Mouse (Mus musculus) adrenal gland, adult 2 months (tissue): ENCODE results near the gene Disc1. TPM values are rescaled to one million over a fixed set of nuclear protein-coding genes. Genes with fewer than 3 reads are reported as not detected.

ENCODE experiments used
- DNase-seq: peaks from one replicate; pipeline ENCODE4 v3.0.0; 2021
- long read RNA-seq: library from polyadenylated mRNA; stranded (forward); transcript quantifications from one replicate; pipeline ENCODE4 v2.0.0, GENCODE M21; 2021
- polyA plus RNA-seq: library from polyadenylated mRNA; depleted of rRNA; stranded (reverse); fragments of >200 nt; gene quantifications from 2 replicates; pipeline ENCODE4 v1.2.3, GENCODE M21; 2012; rRNA removed
- total RNA-seq, 2 experiments: library from RNA; stranded (reverse); gene quantifications; 2 replicates each; pipeline ENCODE4 v1.2.3; 2021

The Disc1 gene
- total RNA-seq (1 to 10 TPM; 1.2 to 1.8 TPM), polyA plus RNA-seq (0.79 and 1.1 TPM in 2 replicates)
- long read RNA-seq: 0 reads

DNA sequence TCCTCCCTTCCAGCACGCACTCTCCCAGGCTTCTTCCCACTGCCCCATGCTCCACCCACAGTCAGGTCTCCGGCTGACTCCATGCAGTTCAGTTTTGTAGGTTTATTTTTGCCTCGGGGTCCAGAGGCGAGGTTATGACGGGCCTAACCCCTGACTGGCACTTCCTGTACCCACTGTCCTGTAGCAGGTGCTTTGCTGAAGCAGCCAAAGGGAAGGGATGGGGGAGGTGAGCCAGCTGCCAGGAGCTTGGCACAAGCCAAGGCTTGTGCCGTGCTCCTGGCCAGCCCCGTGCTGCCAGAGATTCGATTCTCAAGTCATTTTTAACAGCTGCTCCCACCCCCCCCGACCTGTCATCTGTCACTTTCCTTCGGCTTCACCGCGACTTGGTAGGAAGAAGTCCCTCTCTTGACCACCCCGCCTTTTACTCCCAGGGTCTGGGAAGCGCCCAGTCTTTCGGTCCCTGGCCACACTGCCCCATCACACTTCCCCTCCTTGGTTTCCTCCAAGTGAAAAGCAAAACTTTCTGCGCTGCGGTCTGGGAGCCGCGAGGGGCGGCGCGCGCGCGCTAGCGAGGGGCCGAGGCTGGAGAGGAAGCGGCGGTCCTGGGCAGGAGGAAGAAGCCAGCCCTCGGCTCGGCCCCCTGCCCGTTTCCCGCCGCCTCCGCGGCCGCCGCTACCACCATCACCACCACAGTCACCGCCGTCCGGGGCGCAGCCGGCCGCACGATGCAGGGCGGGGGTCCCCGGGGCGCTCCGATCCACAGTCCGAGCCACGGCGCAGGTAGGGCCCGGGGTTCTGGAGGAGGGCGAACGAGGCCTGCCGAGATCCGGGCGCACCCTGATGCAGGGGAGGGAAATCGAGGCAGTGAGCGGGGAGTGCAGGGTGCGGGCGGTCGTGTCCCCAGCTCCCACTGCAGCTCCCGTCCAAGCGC, at the start of gene Disc1:
Disc1 (plus strand) TSS at position 691 of the 931 bp plus-strand sequence.
- peak; percentile 55 for DNase-seq

GRCm38 (mm10) chr8:125012695-125013627, 41.0 kb upstream of the Disc1 start, which contains the start of gene Tsnax:
TSS of gene Tsnax (plus strand) at chr8:125012997.
- peak; percentile 95 for DNase-seq

DNA sequence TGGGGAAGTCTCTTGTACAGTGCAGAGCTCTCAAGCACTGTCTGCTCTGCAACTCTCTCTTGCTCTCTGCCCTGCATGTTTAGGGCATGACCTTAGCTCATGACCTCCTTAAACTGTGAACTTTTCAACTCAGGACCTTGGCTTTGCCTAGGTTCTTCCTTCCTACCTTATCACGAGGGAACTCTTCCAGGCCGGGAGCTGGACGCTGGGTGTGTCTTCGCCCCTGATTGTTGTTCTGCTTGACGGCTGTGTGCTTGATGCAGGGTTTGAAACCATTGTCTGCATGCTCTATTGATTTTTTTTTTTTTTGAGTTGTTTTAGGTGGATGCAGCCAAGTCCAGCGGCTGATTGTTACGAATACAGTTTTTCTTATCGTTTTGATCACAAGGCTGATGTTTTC, 29.9 kb upstream of the Disc1 start:
- no peak for DNase-seq

GRCm38 (mm10) chr8:125027211-125027610, 26.8 kb upstream of the Disc1 start:
- DNase-seq: no peak

DNA sequence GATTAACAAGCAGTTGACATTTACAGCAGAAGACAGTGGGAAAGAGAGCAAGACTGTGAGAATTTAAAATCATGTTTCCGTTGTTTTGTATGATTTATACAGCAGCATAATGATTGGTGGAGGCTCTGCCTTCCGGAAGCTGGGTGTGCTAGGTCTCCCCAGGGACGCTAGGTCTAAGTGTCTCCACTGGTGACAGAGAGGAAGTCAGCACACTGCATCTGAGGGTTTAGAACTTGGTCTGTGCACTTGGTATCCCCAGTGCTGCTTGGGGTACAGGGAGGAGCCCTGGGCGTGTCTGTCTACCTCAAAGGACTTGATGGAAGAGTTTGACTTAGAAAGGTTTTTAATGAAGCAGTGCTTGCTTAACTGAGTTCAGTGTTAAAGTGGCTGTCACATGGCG, 25.2 kb upstream of the Disc1 start:
- no peak for DNase-seq

DNA sequence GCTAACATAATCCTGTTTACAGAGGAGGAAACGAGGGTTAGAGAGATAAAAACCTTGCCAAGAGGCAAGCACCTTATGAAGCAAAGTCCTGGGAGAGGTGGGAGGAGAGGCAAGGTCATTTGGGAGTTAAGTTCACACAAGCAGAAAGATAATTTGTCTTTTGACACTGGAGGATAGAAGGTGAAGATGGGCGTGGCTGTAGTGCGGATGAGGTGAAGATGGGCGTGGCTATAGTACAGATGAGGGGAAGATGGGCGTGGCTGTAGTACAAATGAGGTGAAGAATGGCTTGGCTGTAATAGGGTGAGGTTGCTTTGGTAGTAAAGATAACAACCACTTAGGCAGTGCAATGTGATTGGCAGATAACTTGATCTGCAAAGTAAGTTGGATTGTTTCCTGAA, 22.7 kb upstream of the Disc1 start:
- DNase-seq: no peak

DNA sequence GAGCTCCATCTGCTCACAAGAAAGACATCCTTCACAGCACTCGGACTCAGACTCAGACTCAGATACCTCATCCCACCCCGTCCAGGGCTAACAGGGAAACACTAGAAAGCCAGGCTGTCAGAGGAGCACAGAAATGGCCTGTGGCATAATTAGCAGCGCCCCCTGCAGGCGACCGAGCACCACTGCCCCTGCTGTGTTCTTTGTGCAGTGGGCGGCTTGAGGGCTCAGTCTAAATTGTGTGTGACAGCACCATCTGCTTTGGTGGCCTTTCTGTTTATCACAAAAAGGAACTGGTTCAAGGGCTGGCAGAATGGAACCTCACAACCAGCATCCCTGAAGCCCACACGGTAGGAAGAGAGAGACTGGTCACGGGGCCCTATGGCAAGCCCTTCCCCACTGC, 19.3 kb upstream of the Disc1 start:
- peak; percentile 57 for DNase-seq

DNA sequence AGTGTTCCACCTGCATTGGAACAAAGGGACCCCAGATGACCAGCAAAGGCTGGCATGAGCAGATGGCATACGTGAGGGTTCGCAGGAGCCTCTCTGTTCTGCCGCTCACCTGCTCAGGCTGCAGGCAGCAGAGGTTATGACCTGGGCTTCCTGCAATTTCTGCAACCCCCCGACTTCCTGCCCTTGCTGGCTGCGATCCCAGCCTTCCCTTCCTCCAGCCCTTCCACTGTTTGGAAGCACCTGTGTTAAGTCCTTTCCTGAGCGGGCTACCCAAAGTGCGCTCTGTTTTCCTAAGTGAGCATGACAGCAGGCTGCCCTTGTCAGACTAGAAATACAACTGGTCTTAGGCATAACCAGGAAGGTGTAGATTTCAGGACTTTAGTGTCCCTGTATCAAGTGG, 16.9 kb upstream of the Disc1 start:
- no peak for DNase-seq

DNA sequence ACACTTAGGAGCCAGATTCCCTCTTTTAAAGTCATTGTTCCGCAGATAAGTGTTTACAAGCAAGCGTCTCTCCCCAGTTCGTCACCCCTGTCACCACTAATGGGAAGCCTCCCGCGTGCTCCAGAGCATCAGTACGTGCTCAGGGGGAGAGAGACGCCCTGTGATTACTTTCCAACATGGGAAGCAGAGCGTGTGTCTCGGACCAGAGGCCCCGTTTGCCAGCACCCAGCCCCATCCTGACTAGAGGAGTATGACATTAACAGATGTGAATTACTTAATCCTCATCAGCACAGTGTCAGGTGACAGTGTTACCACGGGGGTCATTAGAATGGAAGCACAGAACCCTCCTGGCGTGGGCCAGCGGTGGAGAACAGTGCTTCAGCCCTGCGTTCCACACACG, 15.3 kb upstream of the Disc1 start:
- no peak for DNase-seq

GRCm38 (mm10) chr8:125040587-125041375, 13.2 kb upstream of the Disc1 start:
- no peak for DNase-seq

GRCm38 (mm10) chr8:125041496-125041895, 12.5 kb upstream of the Disc1 start:
- peak; percentile 24 for DNase-seq

DNA sequence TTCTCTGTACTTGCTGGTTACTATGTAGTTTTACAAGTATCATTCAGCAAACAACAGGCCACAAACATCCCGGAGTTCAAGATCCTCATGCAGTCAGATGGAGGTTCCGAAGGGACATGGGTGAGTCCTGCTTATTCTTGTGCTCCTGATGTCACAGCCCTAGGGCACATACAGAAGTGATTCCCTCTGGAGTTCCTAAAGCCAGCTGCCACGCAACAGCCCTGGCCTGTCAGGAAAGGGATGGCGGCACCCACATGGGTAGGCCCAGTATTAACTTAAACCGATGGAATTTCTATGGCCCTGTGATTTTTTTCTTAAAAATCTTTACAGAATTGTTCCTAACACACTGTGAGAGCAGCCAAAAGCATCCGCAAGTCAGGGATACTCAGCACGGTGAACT, 10.6 kb upstream of the Disc1 start:
- DNase-seq: no peak

GRCm38 (mm10) chr8:125043935-125044334, 10.1 kb upstream of the Disc1 start:
- DNase-seq: no peak

DNA sequence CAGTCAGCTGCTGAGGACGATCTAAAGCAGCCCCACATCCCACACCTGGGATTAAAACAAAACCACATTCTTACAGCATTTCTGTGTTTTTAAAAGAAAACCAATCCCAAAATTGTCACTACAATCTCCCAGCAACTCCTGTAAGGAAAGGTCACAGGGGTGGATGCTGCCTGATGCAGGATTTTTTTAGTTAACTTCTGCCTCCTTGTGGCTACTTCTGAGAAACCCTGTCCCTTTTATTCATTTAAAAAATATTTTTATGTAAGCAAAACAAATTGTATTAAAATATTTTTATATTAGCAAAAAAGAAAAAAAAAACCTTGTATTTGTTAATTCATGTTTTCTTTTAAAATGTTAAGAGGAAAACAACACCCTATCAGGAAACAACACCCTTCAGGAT, 8.2 kb upstream of the Disc1 start:
- no peak for DNase-seq

DNA sequence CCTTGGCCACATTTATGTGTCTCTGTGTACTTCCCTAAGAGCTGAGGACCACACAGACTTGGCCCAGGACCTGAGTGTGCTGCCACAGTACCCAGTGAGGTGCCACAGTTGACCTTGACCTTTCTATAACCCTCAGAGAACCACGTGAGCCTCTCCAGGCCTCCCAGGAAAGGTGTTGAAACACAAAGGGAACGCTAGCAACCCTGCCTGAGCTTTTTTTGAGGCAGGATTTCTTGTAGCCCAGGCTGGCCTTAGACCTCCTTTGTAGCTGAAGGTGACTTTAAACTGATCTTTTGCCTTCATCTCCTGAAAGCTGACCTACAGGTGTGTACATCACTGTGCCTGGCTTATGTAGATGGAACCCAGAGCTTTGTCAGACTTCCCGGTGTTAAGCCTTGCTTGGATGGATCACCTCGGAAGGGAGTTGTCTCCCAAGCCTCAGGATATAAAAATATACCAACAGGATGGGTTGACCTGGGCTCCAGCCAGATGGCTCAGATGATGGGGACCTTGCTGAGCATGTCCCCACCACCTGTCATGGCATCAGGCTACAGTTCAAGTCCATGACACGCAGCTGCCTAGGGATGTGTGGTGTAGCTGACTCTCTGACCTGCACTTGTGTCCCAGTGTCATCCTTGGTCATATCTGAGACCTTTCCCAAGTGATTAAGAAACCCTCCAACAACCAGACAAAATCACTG, 4.8 kb upstream of the Disc1 start:
- no peak for DNase-seq

GRCm38 (mm10) chr8:125049826-125050225, 4.2 kb upstream of the Disc1 start:
- DNase-seq: no peak

DNA sequence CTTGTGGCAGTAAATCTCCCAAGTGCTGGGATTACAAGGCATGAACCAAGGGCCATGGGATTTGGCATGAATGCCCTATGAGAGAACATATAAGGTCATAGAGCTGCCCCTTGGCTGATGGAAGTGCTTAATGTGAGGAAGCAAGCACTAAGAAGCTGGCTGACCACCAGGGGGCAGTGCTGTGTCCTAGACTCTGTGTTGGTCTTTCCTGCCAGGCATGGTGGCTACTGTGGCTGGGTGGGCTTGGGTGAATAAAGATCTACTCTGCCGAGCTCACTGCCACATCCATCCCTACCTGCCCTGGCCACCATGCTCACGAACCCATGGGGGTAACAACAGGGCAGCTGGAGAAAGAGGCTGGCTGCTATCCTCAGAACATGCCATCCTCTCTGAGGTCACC, 2.0 kb upstream of the Disc1 start:
- DNase-seq: peak; percentile 63

DNA sequence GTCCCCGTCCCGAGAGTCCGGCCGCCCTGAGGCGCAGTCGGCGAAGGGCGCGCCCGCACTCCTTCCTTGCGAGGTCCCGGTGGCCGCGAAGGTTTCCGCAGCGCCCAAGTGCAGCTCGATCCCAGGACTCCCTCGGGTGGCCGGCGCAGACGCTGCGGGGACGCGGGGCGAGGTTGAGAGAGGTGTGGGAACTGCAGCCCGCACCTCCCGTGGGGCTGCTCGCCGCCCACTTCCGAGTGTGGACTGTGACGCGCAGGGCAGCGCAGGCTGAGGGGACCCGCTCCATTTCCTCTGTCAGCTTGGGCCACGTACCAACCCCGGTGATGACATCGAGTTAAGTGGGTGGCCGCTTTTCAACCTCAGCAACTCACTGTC, 428 bp downstream of the Disc1 start:
- peak; percentile 81 for DNase-seq

DNA sequence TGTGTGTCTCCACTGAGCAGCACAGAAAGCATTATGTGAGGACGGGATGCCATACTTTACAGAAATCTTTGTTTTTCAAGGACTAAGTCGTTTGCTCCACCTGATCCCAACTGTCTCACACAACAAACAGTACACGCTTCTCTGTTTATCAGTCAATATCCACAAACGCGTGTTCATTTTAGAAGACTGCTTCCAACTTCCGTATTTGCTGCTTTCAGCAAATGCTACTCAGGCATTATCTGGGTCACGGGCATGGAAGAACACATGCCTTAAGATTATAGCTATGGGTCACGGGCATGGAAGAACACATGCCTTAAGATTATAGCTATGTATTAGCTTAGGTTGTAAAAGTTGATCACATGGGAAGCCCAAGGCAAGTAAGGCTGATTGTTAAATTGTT, 6.9 kb downstream of the Disc1 start:
- no peak for DNase-seq

DNA sequence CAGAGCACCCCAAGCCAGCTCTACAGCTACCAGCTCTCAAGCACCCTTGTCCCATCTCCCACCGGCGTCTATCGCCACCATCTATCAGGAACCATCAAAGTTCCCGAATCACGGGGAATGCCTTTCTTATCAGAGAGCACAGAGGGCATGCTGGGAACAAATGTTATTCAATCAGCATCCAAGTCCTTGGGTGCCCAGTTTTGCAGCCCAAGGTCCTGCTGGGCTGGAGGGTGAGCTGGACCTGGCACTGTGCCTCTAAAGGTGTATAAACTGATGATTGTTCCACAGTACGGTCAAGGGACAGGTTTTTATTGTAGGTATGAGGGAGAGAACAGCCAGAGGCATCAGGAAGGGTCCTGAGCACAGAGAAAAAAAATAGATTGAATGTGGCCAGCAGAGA, 11.6 kb downstream of the Disc1 start:
- DNase-seq: peak; percentile 66

DNA sequence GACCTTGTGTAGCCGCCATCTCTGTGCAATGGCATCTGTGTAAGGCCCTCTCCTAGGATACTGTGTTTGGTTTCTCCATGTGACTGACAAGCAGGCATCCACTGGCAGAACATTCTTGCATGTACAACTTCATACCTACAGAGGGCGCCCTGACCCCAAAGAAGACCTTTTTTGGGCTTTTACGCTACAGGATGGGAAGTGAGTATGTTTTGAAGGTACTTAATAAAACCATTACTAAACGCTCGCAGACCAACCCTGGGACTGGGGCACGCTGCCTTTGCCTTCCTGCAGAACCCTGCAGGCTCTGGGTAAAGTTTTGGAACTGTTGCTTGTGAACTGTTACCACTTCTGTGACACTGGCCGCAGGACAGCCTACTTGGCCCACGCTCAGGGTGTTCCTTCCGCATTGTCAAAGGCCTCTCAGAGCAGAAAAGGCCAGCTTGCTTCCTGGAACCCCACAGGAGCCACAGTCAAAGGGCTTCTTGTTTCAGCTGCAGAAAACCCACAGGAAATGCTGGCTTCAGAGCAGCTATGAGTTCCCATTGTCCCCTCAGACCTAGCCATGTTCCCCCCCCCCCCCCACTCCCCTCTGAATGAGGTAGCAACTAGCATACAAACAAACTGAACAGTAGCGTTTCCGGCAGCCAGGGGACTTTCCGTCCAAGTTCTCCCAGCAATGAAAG, 13.1 kb downstream of the Disc1 start:
- peak; percentile 72 for DNase-seq
